Mouse (Mus musculus): ENCODE measurements around the gene Qsox1. TPM values are rescaled to one million over a fixed set of nuclear protein-coding genes. Genes with fewer than 3 reads are reported as not detected.

Qsox1 gene
- polyA plus RNA-seq (2012; fragmentation: generic; extraction: Trizol), result 70.3 TPM
- long read RNA-seq, experiment 1, transcript Qsox1-208 (1 exons, 3,395 nt), result major isoform, 122 of 158 reads
- long read RNA-seq, experiment 1, transcript Qsox1-207 (13 exons, 2,433 nt), result minor isoform, 32 of 158 reads
- long read RNA-seq, experiment 1, partial matches to known transcripts, result 3 of 158 reads
- long read RNA-seq, experiment 1, other reads (novel, unspliced or antisense), result 0 of 158 reads
- long read RNA-seq, experiment 2, transcript Qsox1-201 (12 exons, 3,348 nt), result minor isoform, 24 of 401 reads
- long read RNA-seq, experiment 2, transcript Qsox1-207 (13 exons, 2,433 nt), result major isoform, 346 of 401 reads
- long read RNA-seq, experiment 2, partial matches to known transcripts, result 3 of 401 reads
- long read RNA-seq, experiment 2, other reads (novel, unspliced or antisense), result 27 of 401 reads

- H3K79me2 ChIP-seq (ENCODE audit: control insufficient read depth, insufficient read depth), result peaks cover 31% of the 10 kb centered on the region
- no peaks in the 10 kb centered on the region for H3K27me3 ChIP-seq (ENCODE audit: control insufficient read depth, insufficient read depth, insufficient read length)
- H3K79me3 ChIP-seq (ENCODE audit: low read depth), result peaks cover 7% of the 10 kb centered on the region
- H3ac ChIP-seq (ENCODE audit: control insufficient read depth, insufficient read length, low read depth), result peak within 1 kb of the TSS; percentile 90
- TF ChIP-seq MYOG (IDR thresholded peaks at IDR 0.05; ENCODE audit: control insufficient read depth, extremely low read depth, insufficient read length) (no peak), USF1 (IDR thresholded peaks at IDR 0.05; ENCODE audit: low read depth) (no peak), CTCF (IDR thresholded peaks at IDR 0.05; ENCODE audit: control insufficient read depth, insufficient read depth, insufficient read length) (no peak), FOSL1 (IDR thresholded peaks at IDR 0.05; ENCODE audit: insufficient read depth, low read length, poor library complexity, severe bottlenecking) (no peak), MYOD1 (IDR thresholded peaks at IDR 0.05; ENCODE audit: control insufficient read depth, insufficient read length, low read depth) (no peak)
- H3K4me3 ChIP-seq (ENCODE audit: insufficient read depth, poor library complexity, severe bottlenecking), result peak within 1 kb of the TSS; percentile 71
- no peaks in the 10 kb centered on the region for H3K36me3 ChIP-seq (ENCODE audit: control insufficient read depth, insufficient read depth)
Observed at GRCm38 (mm10) chr1:155812581-155813499, at the start of gene Qsox1. TSS of gene Qsox1 (minus strand) at chr1:155812889.

- TF ChIP-seq MYOD1 (IDR thresholded peaks at IDR 0.05; ENCODE audit: control insufficient read depth, insufficient read length, low read depth) (no peak), MAX (IDR thresholded peaks at IDR 0.05) (no peak), CTCF (IDR thresholded peaks at IDR 0.05; ENCODE audit: control insufficient read depth, insufficient read depth, insufficient read length) (no peak), MYOG (IDR thresholded peaks at IDR 0.05; ENCODE audit: control insufficient read depth, extremely low read depth, insufficient read length) (no peak), USF1 (IDR thresholded peaks at IDR 0.05; ENCODE audit: low read depth) (no peak), CEBPB (IDR thresholded peaks at IDR 0.05; ENCODE audit: low read depth) (no peak), FOSL1 (IDR thresholded peaks at IDR 0.05; ENCODE audit: insufficient read depth, low read length, poor library complexity, severe bottlenecking) (no peak)
- Histone ChIP-seq H3K4me3 (ENCODE audit: insufficient read depth, poor library complexity, severe bottlenecking) (no peak overlapping the region), H3ac (ENCODE audit: control insufficient read depth, insufficient read length, low read depth) (no peak overlapping the region), H3K79me3 (ENCODE audit: low read depth) (no peaks in the 10 kb centered on the region), H3K79me2 (ENCODE audit: control insufficient read depth, insufficient read depth) (no peaks in the 10 kb centered on the region), H3K27me3 (ENCODE audit: control insufficient read depth, insufficient read depth, insufficient read length) (no peaks in the 10 kb centered on the region), H3K36me3 (ENCODE audit: control insufficient read depth, insufficient read depth) (peaks cover 15% of the 10 kb centered on the region)
Observed at GRCm38 (mm10) chr1:155854926-155855702, 42.4 kb upstream of the Qsox1 start.

GRCm38 (mm10) chr1:155853009-155853408, 40.3 kb upstream of the Qsox1 start:
- H3K4me3 ChIP-seq (ENCODE audit: insufficient read depth, poor library complexity, severe bottlenecking), result no peak overlapping the region
- TF ChIP-seq CEBPB (IDR thresholded peaks at IDR 0.05; ENCODE audit: low read depth) (no peak), USF1 (IDR thresholded peaks at IDR 0.05; ENCODE audit: low read depth) (no peak), MYOG (IDR thresholded peaks at IDR 0.05; ENCODE audit: control insufficient read depth, extremely low read depth, insufficient read length) (no peak), MYOD1 (IDR thresholded peaks at IDR 0.05; ENCODE audit: control insufficient read depth, insufficient read length, low read depth) (no peak), FOSL1 (IDR thresholded peaks at IDR 0.05; ENCODE audit: insufficient read depth, low read length, poor library complexity, severe bottlenecking) (no peak), MAX (IDR thresholded peaks at IDR 0.05) (no peak), CTCF (IDR thresholded peaks at IDR 0.05; ENCODE audit: control insufficient read depth, insufficient read depth, insufficient read length) (no peak)
- no peaks in the 10 kb centered on the region for H3K79me2 ChIP-seq (ENCODE audit: control insufficient read depth, insufficient read depth)
- H3K27me3 ChIP-seq (ENCODE audit: control insufficient read depth, insufficient read depth, insufficient read length), result no peaks in the 10 kb centered on the region
- H3K79me3 ChIP-seq (ENCODE audit: low read depth), result no peaks in the 10 kb centered on the region
- H3ac ChIP-seq (ENCODE audit: control insufficient read depth, insufficient read length, low read depth), result no peak overlapping the region
- H3K36me3 ChIP-seq (ENCODE audit: control insufficient read depth, insufficient read depth), result peaks cover 9% of the 10 kb centered on the region

GRCm38 (mm10) chr1:155844235-155844634, 31.5 kb upstream of the Qsox1 start:
- H3ac ChIP-seq (ENCODE audit: control insufficient read depth, insufficient read length, low read depth), result no peak overlapping the region
- no peak for TF ChIP-seq CTCF (IDR thresholded peaks at IDR 0.05; ENCODE audit: control insufficient read depth, insufficient read depth, insufficient read length)
- TF ChIP-seq FOSL1 (IDR thresholded peaks at IDR 0.05; ENCODE audit: insufficient read depth, low read length, poor library complexity, severe bottlenecking), result peak; percentile 11
- TF ChIP-seq CEBPB (IDR thresholded peaks at IDR 0.05; ENCODE audit: low read depth), result peak; percentile 52
- no peak for TF ChIP-seq MYOG (IDR thresholded peaks at IDR 0.05; ENCODE audit: control insufficient read depth, extremely low read depth, insufficient read length)
- no peak for TF ChIP-seq MAX (IDR thresholded peaks at IDR 0.05)
- TF ChIP-seq MYOD1 (IDR thresholded peaks at IDR 0.05; ENCODE audit: control insufficient read depth, insufficient read length, low read depth), result no peak
- peak; percentile 55 for TF ChIP-seq USF1 (IDR thresholded peaks at IDR 0.05; ENCODE audit: low read depth)
- H3K27me3 ChIP-seq (ENCODE audit: control insufficient read depth, insufficient read depth, insufficient read length), result no peaks in the 10 kb centered on the region
- no peaks in the 10 kb centered on the region for H3K79me2 ChIP-seq (ENCODE audit: control insufficient read depth, insufficient read depth)
- no peaks in the 10 kb centered on the region for H3K79me3 ChIP-seq (ENCODE audit: low read depth)
- peaks cover 5% of the 10 kb centered on the region for H3K36me3 ChIP-seq (ENCODE audit: control insufficient read depth, insufficient read depth)
- H3K4me3 ChIP-seq (ENCODE audit: insufficient read depth, poor library complexity, severe bottlenecking), result no peak overlapping the region

- no peaks in the 10 kb centered on the region for H3K27me3 ChIP-seq (ENCODE audit: control insufficient read depth, insufficient read depth, insufficient read length)
- H3K79me2 ChIP-seq (ENCODE audit: control insufficient read depth, insufficient read depth), result no peaks in the 10 kb centered on the region
- H3K4me3 ChIP-seq (ENCODE audit: insufficient read depth, poor library complexity, severe bottlenecking), result no peak overlapping the region
- TF ChIP-seq MYOG (IDR thresholded peaks at IDR 0.05; ENCODE audit: control insufficient read depth, extremely low read depth, insufficient read length) (no peak), MYOD1 (IDR thresholded peaks at IDR 0.05; ENCODE audit: control insufficient read depth, insufficient read length, low read depth) (no peak), FOSL1 (IDR thresholded peaks at IDR 0.05; ENCODE audit: insufficient read depth, low read length, poor library complexity, severe bottlenecking) (no peak), CEBPB (IDR thresholded peaks at IDR 0.05; ENCODE audit: low read depth) (no peak), USF1 (IDR thresholded peaks at IDR 0.05; ENCODE audit: low read depth) (no peak), MAX (IDR thresholded peaks at IDR 0.05) (no peak)
- no peak overlapping the region for H3ac ChIP-seq (ENCODE audit: control insufficient read depth, insufficient read length, low read depth)
- H3K36me3 ChIP-seq (ENCODE audit: control insufficient read depth, insufficient read depth), result peaks cover 5% of the 10 kb centered on the region
- H3K79me3 ChIP-seq (ENCODE audit: low read depth), result no peaks in the 10 kb centered on the region
Observed at GRCm38 (mm10) chr1:155843538-155843937, 30.8 kb upstream of the Qsox1 start.
